Mouse (Mus musculus) spleen, embryonic (tissue): ENCODE data around the gene Nudt2.

Experiments used
- CTCF ChIA-PET: fragments of 350-600 bp; sonication (Branson Sonifier 250); formaldehyde crosslinking; loops from one replicate; lab custom pipeline; 2022; lab: Charles Lee

Nudt2 gene

DNA sequence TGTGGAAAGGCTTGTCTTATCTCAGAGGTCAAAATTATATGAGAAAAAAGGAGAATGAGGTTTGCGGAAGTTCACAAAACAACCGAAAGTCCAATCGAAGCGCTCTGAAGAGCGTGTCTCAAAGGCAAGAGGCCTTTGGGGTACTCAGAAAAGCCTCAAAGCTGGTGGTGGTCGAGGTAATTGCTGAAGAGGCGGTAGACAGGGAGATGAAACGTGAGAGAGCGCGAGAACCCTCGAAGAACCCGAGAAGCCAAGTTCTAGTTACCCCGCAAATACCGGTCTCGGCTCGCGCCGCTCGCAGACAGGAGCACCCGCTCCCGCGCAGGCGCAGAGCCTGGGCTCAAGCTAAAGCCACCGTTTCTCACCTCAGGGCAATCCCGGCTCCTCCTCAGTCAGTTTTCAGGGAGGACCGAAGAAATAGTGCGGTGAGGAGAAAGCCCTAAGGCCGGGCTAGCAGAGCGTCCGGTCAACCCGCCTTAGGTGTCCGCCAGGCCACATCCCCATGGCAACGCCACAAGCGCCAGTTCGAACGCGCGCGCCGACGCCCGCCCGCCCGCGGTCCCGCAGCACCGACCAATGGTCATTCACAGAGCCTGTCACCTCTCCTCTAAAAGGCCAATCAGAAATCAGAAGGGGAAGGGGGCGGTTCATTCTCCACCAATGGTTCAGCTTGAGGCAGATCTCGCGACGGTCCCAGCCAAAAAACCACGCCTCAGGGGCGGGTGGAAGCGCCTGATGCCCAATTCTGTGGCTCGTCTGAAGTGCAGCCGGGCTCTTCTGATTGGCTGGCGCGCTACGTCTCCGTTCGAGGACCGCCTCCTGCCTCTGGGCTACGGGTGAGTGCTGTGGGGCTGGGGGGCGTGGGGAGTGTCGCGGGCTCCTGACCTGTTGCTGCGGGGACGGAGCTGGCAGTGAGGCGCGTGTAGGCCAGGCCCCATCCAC is at the start of gene Nudt2, which contains the start of gene Kif24:
TSS of gene Nudt2 (plus strand) at position 807 of the 942 bp plus-strand sequence.
TSS of gene Kif24 (minus strand) at position 543 of the 942 bp plus-strand sequence.
- CTCF ChIA-PET: interaction anchor here (0.7 kb wide), 1 partner anchor 708 kb away, joined by 4 read pairs; no protein-coding TSS in a partner anchor

DNA sequence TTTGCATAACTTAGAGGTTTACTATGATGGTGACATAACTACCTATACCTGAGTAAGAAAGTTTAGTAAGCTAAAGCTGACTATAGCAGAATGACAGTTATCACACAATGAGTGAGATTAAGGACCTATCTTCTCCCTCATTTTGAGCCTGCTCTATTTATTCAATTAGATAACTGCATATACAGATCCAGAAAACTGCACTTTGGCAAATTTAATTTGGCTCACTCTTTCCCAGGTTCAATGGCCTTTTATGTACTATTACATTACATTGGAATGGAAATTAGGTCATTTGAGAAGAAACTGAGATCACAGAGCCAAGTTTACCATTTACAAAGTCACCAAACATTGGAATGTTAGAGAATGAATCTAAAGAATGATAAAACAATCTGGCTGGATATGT is 48.0 kb upstream of the Nudt2 start:
- CTCF ChIA-PET: no interaction called here

DNA sequence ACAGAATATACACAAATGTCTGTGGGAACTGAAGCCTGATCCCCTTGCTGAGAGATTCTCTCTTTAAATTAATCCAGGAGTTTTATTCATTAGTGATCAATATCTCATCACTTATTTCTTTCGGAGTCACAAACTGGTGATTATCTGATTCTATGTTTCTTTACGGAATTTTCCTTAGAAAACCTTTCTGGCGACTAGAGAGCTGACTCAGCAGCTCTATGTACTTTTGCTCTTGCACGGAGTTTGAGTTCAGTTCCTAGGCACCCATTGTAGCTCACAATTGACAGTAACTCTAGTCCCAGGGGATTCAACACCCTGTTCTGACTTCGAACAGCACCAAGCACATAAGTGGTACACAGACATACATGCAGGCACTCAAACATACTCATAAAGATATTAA is 26.0 kb upstream of the Nudt2 start:
- CTCF ChIA-PET: no interaction called here

DNA sequence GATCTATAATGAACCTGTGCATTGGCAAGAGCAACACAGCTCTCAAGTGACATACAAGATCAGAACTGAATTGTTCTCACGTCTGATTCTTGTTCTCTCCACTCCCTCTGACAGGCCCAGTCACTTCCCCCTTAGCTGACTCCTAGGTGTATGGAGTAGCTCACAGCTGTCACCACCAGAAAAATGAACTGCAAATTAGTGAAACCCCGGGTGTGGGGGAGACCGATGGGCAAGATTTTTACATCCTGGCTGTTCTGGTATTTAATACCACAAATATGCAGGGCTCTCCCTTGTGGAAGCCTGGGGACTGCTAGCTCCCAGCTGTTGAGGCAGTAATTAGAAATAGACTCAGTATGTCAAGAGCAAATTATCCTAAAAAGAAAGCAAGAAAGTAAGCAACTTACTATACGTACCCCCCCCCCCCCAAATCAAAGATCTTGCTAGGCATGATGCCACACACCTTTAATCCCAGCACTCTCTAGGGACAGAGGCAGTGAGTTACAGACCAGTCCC is 22.1 kb upstream of the Nudt2 start:
- CTCF ChIA-PET: no interaction called here

DNA sequence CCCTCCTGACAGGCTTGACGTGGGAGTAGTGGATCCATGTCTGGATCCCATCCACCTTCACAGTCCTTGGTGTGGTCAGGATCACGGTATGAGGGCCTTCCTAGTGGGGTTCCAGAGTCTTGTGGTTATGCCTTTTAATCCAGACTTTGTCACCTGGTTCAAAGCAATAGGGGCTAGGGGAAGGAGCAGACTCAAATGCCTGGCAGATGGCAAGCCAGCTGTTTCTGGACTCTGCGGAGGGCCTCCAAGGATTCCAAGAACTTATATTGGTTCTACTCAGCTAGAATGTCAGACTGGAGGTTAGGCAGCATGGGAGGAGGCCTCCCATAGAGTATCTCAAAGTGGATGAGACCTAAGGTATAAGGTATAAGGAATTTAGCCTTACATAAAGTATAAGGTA is 17.4 kb upstream of the Nudt2 start:
- CTCF ChIA-PET: interaction anchor here (0.5 kb wide), 1 partner anchor 10 kb away, joined by 7 read pairs; no protein-coding TSS in a partner anchor

DNA sequence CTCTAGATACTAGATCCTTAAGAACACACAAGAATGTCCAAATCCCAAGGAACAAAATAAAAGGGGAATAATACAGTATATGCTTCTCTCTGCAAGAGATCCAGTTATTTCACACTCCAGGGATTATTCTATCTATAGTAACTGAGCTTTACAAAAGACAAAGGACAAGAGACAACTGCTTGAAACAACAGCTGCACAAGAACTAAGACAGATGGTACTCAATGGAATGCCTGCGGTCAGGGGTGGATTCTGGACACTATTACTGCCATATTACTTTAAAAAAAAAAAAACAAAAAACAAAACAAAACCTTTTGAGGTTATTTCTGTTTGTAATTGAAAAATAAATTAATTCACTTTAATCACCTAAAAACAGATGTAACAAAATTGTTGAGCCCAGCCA is 4.3 kb upstream of the Nudt2 start:
- CTCF ChIA-PET: no interaction called here

DNA sequence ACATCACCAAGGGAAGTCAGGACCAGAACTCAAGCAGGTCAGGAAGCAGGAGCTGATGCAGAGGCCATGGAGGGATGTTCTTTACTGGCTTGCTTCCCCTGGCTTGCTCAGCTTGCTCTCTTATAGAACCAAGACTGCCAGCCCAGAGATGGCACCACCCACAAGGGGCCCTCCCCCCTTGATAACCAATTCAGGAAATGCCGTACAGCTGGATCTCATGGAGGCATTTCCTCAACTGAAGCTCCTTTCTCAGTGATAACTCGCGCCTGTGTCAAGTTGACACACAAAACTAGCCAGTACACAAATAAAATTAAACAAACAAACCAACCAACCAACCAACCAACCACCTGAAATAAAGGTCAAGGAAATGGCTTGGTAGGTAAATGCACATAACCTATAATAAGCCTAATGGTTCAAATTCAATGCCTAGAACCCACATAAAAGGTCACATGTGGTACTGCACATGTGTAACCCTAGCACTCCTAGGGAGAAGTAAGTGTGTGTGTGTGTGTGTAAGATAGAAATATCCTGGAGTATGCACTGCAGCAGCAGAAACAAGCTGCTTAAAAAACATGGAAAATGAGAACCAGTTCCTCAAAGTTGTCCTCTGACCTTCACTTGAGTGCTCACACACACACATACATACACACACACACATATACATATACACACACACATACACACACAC is 1.8 kb upstream of the Nudt2 start:
- CTCF ChIA-PET: interaction anchor here (0.7 kb wide), 1 partner anchor 758 kb away, joined by 3 read pairs; no protein-coding TSS in a partner anchor

DNA sequence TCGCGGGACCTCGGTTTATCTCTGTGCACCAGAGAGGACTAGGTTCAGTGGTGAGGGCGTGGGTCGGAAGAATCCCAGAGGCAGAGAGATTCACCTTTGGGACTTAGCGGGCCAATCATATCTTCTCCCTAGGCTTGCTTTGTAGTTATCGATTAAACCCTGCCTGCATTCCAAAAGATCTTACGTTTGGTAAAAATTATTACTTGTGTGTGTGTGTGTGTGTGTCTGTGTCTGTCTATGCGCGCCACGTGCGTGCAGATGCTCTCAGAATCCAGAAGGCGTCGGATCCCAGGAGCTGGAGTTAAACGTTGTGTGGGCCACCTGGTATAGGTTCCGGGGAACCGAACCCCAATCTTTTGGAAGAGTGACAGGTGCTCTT is 325 bp downstream of the Nudt2 start:
- CTCF ChIA-PET: interaction anchor here (0.6 to 0.7 kb wide), 3 partner anchors 83 to 709 kb away, joined by 3 to 4 read pairs (median 3); no protein-coding TSS in a partner anchor

DNA sequence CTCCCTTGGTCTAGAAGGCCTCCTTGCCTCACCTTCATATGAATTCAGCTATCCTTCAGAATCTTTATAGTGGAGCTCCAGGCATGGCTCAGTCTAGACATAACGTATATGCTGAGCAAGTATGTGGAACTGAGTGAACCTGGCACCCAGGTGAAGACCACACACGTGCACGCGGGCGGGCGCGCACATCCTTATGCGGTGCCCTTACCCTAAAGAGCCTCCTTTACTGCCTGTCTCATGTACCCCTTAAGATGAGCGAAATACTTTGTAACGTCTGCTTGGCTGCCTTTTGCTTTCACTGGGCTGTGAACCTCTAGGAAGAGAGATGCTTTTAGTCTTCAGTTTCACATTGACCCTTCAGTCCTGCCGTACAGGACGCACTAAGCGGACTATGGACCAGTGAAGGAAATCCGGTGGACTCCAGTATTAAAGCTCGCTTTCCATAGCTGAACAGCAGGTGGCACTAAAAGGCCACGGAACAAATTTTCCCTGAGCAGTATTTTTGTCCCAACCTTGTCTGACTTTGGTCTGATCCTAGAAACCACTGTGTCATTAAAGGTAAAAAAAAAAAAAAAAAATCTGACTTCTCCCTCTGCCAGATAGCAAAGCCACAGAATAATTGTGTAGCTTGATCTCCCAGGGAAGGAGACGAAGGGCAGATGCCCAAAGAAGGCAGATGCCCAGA is 3.6 kb downstream of the Nudt2 start:
- CTCF ChIA-PET: interaction anchor here (0.8 kb wide), 1 partner anchor 477 kb away, joined by 9 read pairs; no protein-coding TSS in a partner anchor

DNA sequence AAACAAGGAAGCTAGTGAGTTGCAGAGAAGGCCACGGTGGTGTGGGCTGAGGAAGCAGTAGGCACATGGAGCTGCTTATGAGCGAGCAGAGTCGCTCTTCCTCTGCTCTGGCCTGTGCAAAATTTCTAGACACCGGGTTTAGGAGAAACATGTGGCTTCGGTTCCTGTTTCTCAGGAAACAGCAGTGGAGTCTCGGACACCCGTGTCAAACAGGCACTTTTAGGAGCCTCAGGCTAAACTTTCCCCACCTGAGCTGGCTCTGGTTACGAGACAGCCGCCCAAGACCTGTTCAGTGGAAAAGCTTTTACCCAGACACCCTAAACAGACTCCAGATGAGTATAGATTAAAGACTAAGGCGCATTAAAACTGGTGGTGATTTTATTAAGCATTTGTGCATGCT is 4.2 kb downstream of the Nudt2 start:
- CTCF ChIA-PET: interaction anchor here (0.8 kb wide), 1 partner anchor 477 kb away, joined by 9 read pairs; no protein-coding TSS in a partner anchor

DNA sequence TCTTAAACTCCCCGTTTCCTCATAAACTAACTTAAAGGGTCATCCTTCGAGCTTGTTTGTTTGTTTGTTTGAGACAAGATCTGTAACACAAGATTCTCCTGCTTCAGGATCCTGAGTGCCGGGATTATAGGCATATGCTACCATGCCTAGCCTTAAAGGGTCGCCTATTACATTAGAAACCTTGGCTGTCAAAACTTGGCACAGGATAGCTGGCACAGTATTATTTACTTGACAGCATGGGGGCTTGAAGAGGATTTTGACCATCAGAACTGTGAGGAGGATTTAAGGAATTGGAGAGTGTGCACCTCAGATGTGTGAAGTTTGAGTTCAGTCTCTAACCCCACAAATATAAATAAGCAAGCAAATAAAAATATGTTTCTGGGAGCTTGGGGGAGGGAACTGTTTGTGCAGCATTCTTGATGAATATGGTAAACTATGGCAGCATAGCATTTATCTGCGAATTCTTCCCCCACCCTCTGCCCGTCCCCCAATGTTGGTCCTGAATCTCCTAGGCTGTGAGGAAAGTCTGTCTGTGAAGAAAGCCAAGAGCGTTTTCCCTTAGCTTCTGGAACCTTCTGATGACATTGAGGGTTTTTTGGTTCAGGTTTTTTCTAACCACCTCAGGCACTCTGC is 5.2 kb downstream of the Nudt2 start:
- CTCF ChIA-PET: no interaction called here

DNA sequence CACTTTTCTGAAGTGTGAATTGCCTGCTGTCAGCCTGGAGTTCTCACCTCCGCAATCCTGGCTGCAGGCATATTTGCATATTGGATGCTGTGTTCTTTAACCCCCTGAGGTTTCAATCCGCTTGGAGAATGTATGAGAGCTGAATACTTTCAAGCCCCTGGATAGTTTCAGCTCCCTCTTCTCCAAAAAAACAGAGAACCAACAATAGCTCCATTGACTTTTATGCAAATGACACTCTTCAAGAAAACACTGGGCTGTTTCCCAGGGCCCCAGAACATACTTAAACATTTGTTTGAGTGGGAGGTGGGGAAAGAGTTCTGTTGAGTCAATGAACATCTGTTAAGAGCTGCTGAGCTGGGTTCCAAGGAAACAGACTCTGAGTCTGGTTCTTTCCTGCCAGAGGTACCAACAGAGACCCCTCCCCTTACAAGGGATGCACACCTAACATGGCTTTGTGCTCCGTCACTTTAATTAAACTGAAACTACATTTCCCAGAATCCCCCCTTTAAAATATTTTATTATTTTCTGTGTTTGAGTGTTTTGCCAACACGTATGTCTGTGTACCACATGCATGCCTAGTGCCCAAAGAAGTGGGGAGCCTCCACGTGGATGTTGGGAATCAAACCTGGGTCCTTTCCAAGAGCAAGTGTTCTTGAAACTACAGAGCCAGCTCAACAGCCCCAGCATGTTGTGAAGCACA is 5.9 kb downstream of the Nudt2 start:
- CTCF ChIA-PET: no interaction called here

DNA sequence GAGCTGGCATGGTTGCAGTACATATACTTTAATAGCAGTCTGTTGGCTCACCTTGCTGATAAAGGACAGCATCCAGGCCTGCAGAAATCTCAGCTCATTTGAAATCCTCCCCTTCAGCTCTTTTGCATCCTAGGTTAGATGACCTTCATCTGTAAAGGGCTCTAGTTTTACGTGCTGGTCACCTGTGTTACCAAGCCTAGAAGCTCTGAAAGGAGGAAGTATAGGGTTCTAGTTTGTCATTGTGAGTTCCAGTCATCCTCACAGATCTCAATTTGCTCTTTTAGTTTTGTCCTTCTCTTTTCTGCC is 6.4 kb downstream of the Nudt2 start:
- CTCF ChIA-PET: no interaction called here

DNA sequence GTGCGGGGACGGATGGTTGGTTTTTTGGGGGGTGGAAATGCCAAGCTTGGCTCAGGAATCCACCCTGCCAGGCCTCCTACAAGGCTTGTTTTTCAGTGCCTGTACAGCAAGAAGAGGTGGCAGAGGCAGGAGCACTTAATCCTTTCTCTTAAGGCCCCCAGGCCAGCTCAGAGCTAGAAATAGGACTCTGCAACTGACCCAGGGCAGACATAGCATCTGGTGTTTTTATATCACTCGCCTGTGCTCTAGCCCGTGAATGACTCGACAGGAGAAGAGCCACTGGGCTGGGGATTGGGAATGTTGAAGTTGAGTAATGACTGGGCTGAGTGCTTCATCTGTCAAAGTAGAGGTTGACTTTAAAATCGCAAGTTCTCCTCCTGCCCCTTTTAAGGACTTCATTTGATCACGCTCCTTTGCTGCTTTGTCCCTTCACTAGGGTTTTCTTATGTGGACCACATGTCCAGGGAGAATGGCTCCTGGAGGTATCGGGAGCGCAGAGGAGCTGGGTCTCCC is 12.8 kb downstream of the Nudt2 start:
- CTCF ChIA-PET: no interaction called here

DNA sequence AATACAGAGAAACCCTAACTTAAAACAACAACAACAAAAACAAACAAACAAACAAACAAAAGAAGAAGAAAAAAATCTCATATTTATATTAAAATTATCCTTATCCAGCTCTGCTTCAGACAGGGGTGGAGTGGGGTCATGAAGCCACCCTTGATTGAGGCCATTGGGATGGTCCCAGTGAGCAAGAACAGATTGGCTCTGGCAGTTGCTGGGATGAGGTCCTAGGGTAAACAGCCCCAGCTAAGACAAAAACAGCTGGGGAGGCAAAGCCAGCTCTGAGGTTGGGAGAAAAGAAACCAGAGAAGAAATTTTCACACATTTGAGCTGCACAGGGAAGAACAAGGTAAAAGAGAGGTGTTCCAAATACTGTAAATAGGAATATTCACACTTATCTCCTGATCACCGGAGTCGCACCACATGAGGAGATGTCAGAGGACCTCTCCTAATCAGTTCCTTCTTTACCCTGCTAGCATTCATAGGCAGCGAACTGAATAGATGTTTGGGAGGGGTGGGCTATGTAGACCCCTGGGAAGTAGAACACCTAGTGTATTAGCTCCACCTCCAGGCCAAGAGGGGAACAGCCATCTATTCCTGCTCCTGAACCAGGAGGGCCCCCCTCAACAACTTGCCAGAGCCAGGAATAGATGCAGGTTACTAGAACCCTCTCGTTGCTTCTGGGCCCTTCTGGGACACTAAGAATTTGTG is 14.0 kb downstream of the Nudt2 start:
- CTCF ChIA-PET: no interaction called here

DNA sequence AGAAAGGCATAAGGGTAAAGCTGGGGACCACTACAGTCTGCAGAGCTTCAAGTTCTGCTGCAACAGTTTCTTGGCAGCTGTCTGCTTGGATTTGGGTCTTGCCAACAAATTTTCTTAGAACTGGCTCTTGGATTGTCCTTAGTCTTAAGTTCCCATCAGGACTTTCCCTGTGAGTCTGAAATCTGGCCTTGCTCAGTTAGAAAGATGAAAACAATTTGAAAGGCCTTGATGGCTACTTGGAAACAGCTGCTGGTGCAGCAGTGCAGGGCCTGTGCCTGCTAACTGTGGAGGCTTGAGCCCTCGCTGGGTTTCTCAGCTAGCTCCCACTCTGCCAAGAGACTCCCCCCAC is 14.5 kb downstream of the Nudt2 start:
- CTCF ChIA-PET: no interaction called here

DNA sequence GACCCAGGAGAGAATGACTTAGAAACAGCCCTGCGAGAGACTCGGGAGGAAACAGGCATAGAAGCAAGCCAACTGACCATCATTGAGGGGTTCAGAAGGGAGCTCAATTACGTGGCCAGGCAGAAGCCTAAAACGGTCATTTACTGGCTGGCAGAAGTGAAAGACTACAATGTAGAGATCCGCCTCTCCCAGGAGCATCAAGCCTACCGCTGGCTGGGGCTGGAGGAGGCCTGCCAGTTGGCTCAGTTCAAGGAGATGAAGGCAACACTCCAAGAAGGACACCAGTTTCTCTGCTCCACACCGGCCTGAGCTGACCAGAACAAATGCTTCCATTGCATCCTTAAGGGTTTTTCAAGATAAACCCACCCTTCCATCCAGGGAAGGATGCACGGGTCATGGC is 15.3 kb downstream of the Nudt2 start:
- CTCF ChIA-PET: no interaction called here

DNA sequence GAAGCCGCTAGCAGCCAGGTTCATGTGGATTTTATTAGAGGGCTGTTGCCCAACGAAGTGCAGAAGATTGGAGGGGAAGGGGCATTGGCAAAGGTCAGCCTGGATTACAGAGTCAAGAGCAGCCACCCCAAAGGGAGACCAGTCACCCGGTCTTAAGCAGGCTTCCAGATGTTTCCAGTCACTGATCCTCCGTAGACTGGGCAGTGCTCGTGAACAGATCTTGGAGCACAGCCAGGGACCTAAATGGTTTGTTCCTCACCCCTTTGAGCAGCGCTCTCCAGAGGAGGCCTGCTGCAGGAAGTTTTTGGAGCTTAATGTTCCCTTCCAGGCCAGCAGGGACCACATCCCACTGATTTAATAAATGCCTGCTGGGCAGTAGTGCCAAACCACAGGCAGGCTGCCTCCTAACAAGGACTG is 16.7 kb downstream of the Nudt2 start:
- CTCF ChIA-PET: no interaction called here

DNA sequence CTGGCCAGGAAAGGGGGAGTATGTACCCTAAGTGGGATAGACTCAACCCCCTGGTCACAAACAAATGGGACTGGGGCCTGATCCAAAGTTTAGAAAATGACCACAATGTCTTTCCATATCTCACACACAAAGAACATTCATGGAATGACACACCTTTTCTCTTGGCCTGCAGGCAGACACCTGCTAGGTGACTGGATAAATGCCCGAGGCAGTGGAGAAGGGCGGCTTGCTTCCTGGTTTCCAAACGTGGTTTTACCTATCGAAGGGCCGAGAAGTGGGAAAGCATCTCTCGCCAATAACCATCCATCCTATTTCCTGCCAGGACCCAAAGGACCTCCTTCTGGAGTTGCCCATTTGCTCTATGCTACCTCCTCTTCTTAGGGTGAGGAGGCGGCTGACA is 28.0 kb downstream of the Nudt2 start:
- CTCF ChIA-PET: no interaction called here
